Mouse (Mus musculus) adrenal gland, postnatal 14 days (tissue): ENCODE results near the gene Spata13. TPM values are rescaled to one million over a fixed set of nuclear protein-coding genes. Genes with fewer than 3 reads are reported as not detected.

Source experiments
- DNase-seq: peaks from one replicate; pipeline ENCODE4 v3.0.0; 2021; ENCODE audit warnings: mixed read lengths
- total RNA-seq: library from RNA; stranded (reverse); gene quantifications from 2 replicates; pipeline ENCODE4 v1.2.3, GENCODE M21; 2021

Gene Spata13
- total RNA-seq, 1 experiment from 2014 or later, result 120 TPM

DNA sequence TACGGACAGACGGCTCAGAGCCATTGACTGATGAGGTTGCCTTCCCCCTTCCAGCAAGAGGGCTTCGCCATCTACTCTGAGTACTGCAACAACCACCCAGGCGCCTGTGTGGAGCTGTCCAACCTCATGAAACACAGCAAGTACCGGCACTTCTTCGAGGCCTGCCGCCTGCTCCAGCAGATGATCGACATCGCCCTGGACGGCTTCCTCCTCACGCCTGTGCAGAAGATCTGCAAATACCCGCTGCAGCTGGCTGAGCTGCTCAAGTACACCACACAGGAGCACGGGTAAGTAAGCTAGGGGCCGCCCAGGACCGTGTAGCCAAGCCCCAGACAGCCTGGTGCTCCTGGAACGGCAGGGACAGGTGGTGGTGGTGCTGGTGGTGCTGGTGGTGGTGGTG, 117.8 kb downstream of the Spata13 start:
- DNase-seq, result no peak

DNA sequence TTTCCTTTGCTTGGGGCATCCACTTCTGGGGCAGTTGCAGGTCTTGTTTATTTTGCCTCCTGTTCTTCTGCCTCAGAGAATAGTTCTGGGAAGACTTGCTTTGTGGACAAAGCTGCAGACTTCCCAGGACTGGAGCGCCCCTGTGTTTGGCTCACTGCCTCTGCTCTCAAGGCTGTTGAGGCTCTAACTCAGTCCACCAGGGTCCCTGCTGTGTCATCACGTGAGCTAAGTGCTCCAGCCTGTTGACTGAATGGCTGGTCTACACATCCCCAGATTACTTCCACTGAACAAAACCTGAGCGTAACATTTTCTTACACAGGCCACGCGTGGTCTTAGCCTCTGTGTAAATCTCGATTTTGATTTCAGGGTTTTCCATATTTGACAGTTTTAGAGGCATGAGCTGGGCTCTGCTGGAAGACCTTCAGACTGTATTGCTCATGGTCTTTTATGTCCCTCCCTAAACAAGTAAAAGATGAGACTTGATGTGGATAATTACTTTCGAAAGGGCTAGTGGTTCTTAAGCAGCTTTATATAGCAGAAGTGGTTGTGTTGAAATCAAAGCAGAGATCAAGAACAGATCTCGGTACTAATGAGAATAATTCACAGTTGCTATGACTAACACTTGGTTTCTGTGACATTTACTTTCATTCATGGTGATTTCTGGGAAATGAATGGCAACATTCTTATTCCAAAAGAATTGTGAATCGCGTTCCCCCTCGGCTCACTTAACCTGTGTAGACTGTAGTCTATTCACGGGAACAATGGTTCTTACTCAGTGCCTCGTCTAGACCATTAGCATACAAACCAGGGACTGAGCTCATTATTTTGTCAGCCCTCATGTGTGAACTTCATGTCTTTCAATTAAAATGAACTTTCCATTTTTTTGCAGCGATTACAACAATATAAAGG, 119.3 kb downstream of the Spata13 start:
- peak; percentile 76 for DNase-seq

- no peak for DNase-seq
These were observed 120.0 kb downstream of the Spata13 start for GRCm38 (mm10) chr14:60753801-60754126.

DNA sequence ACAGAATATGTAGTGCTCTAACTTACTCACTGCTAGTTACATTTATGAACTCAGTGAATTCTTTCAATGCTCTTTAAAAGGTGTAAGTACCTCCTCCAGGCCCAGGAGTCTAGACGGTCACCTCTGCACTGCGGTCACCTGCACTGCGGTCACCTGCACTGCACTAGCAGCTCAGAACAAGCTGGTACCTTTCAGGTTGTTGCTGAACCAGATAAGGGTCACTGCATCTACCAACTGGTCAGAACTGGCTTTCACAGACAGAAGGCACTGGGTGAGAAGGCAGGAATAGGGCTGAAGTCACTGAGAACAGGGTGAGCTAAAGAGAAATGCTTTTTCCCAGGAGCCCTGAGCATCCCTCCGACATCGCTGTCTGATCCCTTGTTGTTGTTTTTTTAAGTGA, 120.9 kb downstream of the Spata13 start:
- DNase-seq, result no peak

DNA sequence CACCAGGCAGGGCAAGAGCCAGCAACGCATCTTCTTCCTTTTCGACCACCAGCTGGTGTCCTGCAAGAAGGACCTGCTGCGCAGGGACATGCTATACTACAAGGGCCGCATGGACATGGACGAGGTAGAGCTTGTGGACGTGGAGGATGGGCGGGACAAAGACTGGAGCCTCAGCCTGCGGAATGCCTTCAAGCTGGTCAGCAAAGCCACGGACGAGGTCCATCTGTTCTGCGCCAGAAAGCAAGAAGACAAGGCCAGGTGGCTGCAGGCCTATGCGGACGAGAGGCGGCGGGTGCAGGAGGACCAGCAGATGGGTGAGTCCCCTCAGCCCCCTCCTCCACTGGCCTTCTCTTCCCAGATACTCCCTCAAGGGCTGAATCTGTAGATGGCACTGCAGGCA, 122.5 kb downstream of the Spata13 start:
- no peak for DNase-seq

- no peak for DNase-seq
These were observed 123.5 kb downstream of the Spata13 start for GRCm38 (mm10) chr14:60757265-60757664.

- DNase-seq, result no peak
These were observed 123.9 kb downstream of the Spata13 start for GRCm38 (mm10) chr14:60757722-60758121.

GRCm38 (mm10) chr14:60759097-60759496, 125.3 kb downstream of the Spata13 start:
- no peak for DNase-seq

DNA sequence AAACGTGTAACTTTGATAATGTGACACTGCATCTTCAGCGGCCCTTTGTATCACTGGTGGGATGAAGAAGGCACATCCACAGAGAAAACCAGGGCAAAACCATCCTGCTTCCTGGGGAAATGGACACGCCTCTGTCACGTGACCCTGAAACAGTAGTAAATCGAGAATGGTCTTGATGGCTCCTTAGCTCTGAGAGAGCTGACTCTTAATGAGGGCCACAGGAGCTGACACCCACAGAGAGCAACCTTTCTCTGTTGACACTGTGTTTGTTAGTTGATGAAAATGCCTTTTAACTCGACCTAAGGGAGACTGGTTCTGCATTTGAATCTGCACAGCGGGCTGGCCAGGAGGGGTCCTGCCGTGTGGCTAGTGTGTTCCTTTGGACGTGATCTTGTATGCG, 128.0 kb downstream of the Spata13 start:
- no peak for DNase-seq

GRCm38 (mm10) chr14:60762754-60763153, 129.0 kb downstream of the Spata13 start:
- no peak for DNase-seq

DNA sequence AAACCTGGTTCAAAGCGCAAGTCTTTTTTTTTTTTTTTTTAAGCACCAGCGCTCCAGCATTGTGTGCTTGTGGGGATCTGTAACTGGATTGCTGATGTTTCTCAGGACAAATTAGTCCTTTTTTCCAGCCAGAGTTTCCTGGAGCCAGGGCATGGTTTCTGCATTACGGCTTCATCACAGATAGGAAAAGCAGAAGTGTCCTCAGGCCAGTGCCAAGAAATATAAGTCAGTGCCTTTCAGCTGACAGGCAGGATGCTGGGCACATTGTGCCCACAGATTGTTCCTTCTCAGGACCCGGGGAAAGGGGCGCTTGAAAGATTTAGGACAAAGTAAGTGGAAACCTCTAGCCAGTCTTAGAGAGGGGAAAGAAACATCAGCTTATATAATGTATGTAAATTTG, 129.9 kb downstream of the Spata13 start:
- DNase-seq, result no peak

DNA sequence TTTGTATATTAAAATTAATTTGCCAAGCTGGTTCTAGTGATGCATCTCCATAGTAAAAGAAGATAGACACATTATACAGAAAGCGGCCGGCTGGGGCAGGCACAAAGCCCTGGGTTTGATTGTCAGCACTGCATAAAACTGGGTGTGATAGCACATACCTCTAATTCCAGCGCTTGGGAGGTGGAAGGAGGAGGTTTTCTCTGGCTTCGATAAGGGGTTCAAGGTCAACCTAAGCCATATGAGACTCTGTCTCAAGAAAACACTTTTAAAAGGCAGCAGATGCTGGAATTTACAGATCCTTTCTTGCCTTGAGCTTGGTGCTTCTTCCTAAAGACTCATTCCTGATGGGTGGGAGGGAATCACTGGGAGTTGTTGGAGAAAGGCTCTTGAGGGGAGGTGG, 130.7 kb downstream of the Spata13 start:
- DNase-seq, result no peak

DNA sequence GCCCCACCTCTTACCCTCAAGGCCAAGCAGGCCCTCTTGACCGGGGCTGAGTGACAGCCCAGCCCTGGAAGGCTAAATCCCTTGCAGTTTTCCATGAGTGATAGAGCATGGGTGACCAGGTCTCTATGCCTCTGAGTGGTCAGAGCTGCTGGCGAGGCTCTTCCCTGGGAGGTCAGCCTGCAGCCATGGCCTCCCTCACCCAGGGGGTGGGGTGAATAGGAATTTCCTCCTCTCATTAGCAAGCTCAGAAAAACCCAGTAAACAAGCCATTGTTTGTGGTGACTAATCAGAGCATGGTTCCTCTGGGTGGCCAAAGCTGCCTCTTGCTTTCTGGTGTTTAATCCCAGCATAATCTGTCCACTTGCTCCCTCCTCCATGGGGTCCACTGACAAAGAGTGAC, 131.2 kb downstream of the Spata13 start:
- DNase-seq, result peak; percentile 63

DNA sequence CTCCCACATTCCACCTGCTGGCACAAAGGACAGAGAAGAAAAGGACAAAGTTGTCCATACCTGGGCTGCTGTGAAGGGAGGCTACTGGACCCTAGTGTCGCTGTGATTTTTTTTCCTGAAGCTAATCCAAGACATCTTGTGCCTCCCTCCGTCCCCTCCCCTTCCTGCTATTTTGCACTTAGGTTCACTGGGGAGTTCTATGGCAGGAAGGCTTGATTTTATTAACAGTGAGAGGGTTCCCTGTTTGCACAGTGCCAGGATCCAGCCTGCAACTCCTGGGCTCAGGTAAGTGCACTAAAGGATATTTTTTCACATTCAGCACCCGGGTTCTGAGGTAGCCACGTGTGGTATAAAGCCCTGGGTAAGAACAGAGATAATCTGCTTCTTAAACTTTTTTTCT, 134.1 kb downstream of the Spata13 start, which contains the start of gene C1qtnf9:
Gene C1qtnf9, plus strand, starts transcription at position 251 of the 400 bp plus-strand sequence.
- DNase-seq, result no peak

GRCm38 (mm10) chr14:60769340-60769739, 135.5 kb downstream of the Spata13 start:
- DNase-seq, result peak; percentile 67

DNA sequence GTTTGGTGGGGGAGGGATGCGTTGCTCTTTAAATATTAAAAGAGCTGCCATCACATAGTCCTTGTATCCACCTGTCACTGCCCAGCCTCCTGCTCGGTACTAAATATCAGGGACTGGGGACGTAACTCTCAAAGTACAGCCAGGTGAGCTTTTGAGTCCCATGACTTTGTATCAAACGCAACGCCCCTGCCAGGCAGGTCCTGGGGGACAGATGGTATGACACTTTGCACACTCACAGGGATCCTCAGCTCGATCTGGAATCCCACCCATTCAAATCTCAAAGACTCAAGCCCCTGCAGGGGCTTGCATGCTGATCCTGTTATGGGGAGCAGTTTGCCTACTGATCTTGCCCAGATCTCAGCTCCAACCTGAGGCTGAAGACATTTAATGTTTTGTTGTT, 136.8 kb downstream of the Spata13 start:
- DNase-seq, result no peak

DNA sequence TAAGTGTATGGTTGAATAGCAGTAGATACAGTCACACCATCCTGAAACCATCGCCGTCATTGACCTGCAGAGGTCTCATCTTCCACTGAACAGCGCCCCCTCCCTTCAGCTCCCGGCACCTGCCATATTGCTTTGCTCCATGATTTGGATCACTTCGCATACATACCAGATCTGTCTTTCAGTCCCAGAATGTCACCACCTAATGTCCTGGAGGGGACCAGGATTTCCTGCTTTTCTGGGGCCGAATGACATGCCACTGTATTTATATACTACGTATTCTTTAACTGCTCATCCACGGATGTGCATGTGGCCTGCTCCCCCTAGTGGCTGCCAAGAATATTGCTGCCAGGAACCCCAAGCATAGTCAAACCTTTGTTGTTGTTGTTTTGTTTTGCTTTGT, 137.3 kb downstream of the Spata13 start:
- DNase-seq, result peak; percentile 84

GRCm38 (mm10) chr14:60773476-60773875, 139.7 kb downstream of the Spata13 start:
- peak; percentile 24 for DNase-seq

DNA sequence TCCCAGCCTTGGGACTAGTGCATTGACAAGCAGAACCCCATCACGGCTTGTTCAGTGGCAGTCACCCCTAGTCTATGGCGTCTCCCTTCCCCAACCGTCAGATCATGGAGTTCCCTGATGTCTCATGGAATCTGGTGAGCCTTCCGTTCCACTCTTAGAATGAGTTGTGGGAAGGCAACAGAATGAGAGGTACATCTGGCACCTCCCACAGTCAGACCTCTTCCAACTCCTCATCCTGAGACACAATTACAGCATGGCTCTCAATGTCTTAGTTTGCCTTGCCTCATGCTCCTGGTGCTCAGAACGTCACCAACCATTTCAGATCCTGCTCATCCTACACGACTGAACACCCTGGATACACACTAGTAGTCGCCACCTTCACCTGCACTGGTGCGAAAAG, 142.7 kb downstream of the Spata13 start:
- DNase-seq, result no peak

- no peak for DNase-seq
These were observed 143.7 kb downstream of the Spata13 start for GRCm38 (mm10) chr14:60777485-60777919.

DNA sequence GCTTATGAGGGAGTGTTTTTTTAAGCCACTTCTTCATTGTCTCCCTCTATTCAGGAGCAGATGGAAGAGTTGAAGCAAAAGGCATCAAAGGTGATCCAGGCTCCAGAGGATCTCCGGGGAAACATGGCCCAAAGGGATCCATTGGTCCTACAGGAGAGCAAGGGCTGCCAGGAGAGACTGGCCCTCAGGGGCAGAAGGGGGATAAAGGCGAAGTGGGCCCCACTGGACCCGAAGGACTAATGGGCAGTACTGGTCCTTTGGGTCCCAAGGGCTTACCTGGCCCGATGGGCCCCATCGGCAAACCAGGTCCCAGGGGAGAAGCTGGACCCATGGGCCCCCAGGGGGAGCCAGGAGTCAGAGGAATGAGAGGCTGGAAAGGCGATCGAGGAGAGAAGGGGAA, 145.4 kb downstream of the Spata13 start:
- DNase-seq, result no peak

- no peak for DNase-seq
These were observed 148.4 kb downstream of the Spata13 start for GRCm38 (mm10) chr14:60782121-60782656.

- DNase-seq, result peak; percentile 21
These were observed 149.4 kb downstream of the Spata13 start for GRCm38 (mm10) chr14:60783196-60783595.
